Mouse (Mus musculus) retina, postnatal 1 day (tissue): Measurements from ENCODE around the gene Syn3.

Experiments used
- DNase-seq: peaks from one replicate; pipeline ENCODE4 v3.0.0-alpha.2; 2012

Syn3 gene

GRCm38 (mm10) chr10:86303495-86303876 lies 195.2 kb downstream of the Syn3 start:
- no peak for DNase-seq

GRCm38 (mm10) chr10:86302761-86303494 lies 195.8 kb downstream of the Syn3 start:
- peak; percentile 79 for DNase-seq

- DNase-seq, result no peak
Observed at GRCm38 (mm10) chr10:86302318-86302648, 196.4 kb downstream of the Syn3 start.

GRCm38 (mm10) chr10:86301593-86302317 lies 196.9 kb downstream of the Syn3 start:
- DNase-seq, result no peak

GRCm38 (mm10) chr10:86301117-86301490 lies 197.6 kb downstream of the Syn3 start:
- DNase-seq, result no peak

GRCm38 (mm10) chr10:86300293-86301116 lies 198.2 kb downstream of the Syn3 start, which contains the start of gene Timp3:
Gene Timp3, plus strand, starts transcription at chr10:86300372.
- DNase-seq, result peak; percentile 85

GRCm38 (mm10) chr10:86299795-86300194 lies 198.9 kb downstream of the Syn3 start:
- no peak for DNase-seq

- no peak for DNase-seq
Observed at GRCm38 (mm10) chr10:86298326-86298725, 200.4 kb downstream of the Syn3 start.

- DNase-seq, result no peak
Observed at GRCm38 (mm10) chr10:86297307-86297706, 201.4 kb downstream of the Syn3 start.

GRCm38 (mm10) chr10:86296111-86296510 lies 202.6 kb downstream of the Syn3 start:
- DNase-seq, result peak; percentile 83

GRCm38 (mm10) chr10:86295454-86296098 lies 203.1 kb downstream of the Syn3 start:
- no peak for DNase-seq

GRCm38 (mm10) chr10:86294599-86295365 lies 203.9 kb downstream of the Syn3 start:
- no peak for DNase-seq

GRCm38 (mm10) chr10:86293880-86294279 lies 204.8 kb downstream of the Syn3 start:
- no peak for DNase-seq

- no peak for DNase-seq
Observed at GRCm38 (mm10) chr10:86290109-86290771, 208.5 kb downstream of the Syn3 start.

- DNase-seq, result no peak
Observed at GRCm38 (mm10) chr10:86286508-86286907, 212.2 kb downstream of the Syn3 start.

- no peak for DNase-seq
Observed at GRCm38 (mm10) chr10:86281238-86281637, 217.5 kb downstream of the Syn3 start.

- DNase-seq, result no peak
Observed at GRCm38 (mm10) chr10:86279579-86280168, 219.0 kb downstream of the Syn3 start.

- DNase-seq, result no peak
Observed at GRCm38 (mm10) chr10:86278481-86278880, 220.2 kb downstream of the Syn3 start.

- DNase-seq, result no peak
Observed at GRCm38 (mm10) chr10:86277327-86277726, 221.4 kb downstream of the Syn3 start.

- no peak for DNase-seq
Observed at GRCm38 (mm10) chr10:86275585-86275984, 223.1 kb downstream of the Syn3 start.
